Mouse (Mus musculus): ENCODE measurements around the gene Myh7.

Gene Myh7

DNA sequence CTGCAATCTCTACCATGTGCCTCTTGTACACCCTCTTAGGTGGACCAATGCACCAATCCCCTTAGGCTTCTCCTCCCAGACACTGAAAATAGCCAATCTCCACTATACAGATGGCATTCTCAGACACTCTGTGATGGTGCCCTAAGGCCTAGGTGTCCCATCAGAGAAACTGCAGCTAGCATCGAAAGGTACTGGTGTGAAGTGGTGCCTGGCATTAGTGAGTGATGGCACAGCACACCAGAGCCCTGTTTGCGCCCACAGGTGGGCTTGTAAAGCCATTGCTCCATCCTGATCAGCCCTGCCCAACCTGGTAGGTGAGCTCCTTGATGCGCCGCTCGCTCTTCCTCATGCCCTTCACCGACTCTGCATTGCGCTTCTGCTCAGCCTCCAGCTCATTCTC, 50.5 kb downstream of the Myh7 start:
- no peak for DNase-seq (ENCODE audit: low spot score in 2 of 2)

DNA sequence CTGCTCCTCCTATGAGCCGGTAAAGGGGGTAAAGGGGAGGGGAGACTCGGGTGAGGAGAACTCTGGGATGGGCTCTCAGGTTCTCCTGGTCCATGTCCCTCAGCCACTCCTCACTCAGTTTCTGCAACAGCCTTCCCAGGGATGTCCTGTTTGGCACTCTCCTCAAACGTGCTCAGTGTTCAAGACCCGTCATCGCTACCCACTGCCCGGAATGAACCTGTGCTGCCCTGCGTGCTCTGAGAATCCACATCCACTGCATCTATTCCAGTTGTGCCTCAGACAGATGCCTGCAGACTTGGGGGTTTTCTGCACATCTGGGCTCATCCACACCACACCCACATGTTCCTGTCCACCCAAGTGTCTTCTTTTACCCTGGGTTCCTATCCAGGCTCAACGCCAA, 51.9 kb downstream of the Myh7 start:
- no peak for DNase-seq (ENCODE audit: low spot score in 2 of 2)

DNA sequence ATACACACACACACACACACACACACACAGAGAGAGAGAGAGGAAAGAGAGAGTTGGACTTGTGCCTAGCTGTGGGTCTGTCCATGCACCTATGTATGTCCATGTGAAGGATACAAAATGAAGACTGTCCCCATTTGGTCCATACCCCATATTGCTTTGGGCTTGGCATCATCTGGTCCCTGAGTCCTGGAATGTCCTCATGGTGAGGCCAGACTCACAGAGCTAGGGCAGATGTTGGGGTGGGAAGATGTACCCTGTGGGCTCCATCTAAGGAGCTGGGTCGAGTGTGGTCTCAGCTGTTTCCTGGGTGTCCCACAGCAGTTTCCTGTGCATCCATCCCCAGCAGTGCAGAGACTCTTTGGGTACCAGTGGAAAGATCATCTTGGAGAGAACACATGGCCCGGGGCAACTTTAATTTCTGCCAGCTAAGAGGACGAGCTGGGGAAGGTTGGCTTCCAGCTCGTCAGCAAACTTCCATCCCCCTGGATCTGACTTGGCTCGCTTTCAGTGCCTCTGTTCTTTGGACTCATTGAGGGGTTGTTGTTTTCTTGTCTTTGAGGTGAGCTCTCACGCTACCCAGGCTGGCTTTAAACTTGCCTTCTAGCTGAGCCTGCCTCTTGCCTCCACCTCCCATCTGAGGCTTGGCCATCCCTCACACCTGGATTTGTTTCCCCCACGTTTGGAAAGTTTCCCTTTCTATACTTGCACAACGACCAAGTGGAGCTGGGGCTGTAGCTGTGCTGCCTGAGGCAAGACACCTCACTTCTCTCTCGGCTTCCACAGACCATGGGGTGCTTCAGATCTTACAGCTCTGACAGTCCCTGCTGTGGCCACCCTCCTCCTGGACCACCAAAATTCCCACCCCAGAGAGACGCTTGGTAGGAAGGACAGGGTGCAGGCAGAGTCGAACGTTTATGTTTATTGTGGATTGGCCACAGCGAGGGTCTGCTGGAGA, 53.1 kb downstream of the Myh7 start:
- no peak for DNase-seq (ENCODE audit: low spot score in 2 of 2)

DNA sequence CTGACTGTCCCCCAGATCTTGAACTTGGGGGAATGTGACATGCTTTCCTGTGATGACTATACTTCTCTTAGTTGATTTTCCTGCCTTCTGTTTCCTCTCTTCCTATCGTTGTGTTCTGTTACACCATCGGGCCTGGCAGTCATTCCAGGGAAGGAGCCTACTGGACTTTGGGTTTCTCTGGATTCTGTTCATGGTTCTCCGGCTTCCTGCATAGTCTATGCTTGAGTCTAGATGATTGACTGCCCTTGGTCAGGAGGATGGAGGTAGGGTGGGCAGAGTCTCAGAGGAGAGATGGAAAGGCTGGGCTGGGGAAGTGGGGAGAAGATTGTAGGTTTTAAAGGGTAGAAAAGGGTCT, 54.3 kb downstream of the Myh7 start:
- DNase-seq (ENCODE audit: low spot score in 2 of 2): no peak

DNA sequence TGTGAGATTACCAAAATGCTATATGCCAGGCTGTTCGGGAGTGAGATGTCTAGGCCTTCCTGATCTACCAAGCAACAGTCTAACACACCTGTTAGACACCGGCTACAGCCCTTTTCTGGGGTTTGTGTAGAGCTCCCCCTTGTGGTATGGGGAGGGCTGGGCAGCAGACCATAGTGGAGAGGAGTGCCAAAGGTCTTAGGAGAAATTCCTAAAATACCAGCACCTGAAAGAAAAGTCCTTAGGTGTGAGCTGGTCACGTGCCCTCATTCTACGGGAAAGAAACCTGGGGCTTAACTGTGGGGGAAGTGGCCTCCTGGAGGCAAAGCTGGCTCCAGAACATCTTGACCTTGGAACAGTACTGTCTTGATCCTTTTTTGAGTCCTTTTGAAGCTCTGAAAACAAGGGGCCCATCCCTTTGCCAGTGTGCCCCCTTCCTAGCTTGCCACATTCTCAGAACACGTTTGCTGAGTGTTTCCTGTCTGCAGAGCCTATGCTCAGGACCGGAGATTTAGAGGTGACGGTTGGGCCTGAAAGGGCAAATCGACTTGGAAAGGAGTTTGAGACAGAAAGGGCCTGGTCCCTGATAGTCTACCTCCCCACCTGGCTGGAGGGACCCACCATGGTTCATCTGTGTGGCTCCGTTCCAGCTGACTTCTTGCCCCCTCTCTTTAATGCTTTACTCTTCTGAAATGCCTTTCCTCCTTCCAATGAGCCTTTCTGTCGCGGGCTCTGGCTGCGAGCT, 54.8 kb downstream of the Myh7 start:
- peak; percentile 37 to 67 for DNase-seq (ENCODE audit: low spot score in 2 of 2)

DNA sequence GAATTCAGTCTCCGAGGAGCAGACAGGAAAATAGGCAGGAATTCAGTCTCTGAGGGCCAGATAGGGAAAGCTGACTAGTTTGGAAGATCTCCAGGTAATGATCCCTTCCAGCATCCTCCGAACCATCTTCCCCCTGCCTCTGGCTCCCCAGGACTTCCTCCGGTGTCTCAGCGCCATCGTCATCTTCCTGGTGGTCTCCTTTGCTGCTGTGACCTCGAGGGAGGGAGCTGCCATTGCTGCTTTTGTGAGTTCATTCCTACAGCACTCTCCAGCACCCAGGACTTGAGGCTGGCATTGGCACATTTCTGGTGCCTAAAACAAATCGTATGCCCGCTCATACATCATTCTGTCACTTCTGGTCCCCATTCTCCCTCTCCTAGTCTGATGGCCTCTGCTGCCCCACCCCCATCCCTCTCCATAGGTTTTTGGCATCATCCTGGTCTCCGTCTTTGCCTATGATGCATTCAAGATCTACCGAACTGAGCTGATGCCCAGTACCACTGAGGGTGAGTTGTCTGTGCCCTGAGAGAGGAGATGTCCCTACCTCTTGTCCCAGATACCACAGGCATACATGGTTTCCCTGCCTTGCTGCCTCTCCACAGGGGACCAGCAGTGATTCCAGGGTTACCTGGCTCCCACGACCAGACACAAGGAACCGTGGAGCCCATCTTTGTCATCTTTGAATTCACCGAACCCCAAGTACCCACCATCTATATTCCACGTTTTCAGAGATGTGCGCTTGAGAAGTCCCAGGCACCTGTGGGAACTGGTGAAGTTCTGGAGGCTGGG, 55.8 kb downstream of the Myh7 start:
- no peak for DNase-seq (ENCODE audit: low spot score in 2 of 2)

DNA sequence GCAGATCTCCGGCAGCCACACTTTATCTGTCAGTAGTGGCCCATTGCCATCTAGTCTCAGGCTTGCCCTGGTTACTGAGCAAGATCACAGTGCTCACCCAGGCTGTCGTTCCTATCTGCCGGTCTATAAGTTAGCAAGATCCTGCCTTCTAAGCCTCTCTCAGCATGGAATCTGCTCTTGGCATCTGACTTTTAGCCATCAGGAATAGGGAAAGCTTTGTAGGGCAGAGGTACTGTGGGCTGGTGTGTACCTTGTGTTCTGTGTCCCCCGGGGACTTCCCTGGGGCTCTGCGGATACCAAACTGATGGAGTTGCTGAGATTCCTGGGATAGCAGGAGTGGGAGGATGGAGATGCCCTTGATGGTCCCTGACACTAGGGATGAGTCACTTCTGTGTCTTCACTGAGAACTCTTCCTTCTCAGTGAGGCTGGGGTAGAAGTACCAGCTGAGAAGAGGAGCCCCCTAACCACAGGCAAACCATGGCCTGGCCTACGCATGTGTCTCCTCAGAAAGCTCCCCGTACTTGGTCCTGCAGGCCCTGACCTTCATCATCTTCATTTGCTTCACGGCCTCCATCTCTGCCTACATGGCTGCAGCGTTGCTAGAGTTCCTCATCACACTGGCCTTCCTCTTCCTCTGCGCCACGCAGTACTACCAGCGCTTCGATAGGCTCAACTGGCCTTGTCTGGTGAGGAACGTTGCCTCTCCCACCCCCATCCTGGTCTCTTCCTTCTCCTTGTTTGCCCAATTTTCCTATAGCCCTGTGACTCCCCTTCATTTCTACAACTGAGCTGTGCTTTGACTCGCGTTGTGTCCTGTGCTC, 56.9 kb downstream of the Myh7 start:
- no peak for DNase-seq (ENCODE audit: low spot score in 2 of 2)

DNA sequence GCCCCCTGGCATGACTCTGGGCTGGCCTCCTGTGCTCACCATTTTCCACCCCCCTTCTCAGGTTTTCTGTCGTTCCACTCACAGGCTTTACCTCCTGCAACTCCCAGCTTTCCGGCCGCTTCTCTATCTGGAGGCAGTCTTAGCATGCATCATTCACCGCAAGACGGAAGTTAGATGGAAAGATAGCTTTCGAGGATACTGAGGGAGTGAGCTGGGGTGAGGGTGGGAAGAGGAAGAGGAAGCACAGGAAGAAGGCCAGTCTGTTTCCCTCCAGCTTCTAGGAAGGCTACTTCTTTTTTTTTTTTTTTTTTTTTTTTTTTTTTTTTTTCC, 57.6 kb downstream of the Myh7 start:
- DNase-seq (ENCODE audit: low spot score in 2 of 2): no peak

DNA sequence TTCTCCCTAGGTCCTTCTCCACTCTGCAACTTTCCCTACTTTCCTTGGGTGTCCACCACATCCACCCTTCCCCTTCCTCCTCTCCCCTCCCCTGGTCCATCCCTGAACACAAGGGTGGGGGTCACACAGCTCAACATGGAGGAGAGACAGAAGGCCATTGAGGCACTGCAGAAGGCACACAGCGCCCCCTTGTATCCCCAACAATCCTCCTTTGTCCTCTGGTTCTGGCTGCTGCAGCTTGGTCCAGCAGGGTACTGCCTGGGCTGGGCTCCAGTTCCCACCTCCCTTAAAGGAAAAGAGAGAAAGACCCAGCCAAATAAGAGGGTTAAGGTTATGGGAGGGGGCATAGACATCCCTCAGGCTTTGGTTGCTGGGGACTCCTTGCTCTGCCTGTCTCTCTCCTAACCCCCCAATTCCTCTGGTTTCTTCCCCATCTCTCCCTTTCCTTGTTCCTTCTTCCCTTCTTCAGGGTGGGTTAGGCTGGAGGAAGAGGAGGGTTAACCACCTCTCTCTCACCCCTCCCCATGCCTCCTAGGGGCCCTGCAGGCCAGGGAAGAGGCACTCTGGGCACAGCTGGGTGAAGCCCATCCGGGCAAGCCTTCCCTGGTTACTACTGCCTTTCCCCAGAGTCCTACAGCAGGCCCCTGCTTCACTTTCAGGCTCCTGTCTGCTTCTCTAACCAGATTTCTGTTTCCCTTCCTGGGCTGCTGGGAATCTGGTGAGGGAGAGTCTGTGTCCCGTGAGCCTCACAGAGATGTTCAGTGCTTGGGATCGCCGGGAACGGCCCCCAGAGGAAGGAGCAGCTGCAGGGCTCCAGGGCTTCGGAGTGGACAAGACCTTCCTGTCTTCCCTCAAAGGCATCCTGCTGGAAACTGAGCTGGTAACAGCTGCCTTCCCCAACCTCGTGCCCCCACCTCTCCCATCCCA, 58.3 kb downstream of the Myh7 start, which contains the start of gene Cmtm5:
Gene Cmtm5 (plus strand): TSS at position 358 of the 927 bp plus-strand sequence.
- DNase-seq (ENCODE audit: low spot score in 2 of 2): no peak

DNA sequence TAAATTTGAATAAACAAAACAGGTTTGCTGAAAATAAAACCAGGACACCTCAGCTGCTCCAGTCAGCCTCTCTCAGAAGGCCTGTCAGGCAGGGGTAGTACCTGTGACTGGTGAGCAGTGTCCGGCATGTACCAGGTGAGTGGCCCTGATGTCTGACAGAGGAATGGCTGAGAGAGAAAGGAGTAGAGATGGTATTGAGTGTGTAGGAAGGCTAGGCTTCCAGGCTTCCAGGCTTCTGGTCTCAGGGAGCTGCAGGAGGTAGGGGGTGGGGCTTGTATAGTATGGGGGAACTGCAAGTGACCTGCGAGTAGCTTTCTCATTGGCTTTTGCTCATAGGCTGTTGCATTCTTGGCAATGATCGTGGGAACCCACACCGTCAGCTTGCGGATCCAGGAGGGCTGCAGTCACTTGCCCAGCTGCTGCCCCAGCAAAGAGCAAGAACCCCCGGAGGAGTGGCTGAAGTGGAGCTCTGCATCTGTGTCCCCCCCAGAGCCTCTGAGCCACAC, 61.7 kb downstream of the Myh7 start, which contains the start of gene Il25:
Gene Il25 (plus strand): TSS at position 51 of the 506 bp plus-strand sequence.
- DNase-seq (ENCODE audit: low spot score in 2 of 2): no peak

DNA sequence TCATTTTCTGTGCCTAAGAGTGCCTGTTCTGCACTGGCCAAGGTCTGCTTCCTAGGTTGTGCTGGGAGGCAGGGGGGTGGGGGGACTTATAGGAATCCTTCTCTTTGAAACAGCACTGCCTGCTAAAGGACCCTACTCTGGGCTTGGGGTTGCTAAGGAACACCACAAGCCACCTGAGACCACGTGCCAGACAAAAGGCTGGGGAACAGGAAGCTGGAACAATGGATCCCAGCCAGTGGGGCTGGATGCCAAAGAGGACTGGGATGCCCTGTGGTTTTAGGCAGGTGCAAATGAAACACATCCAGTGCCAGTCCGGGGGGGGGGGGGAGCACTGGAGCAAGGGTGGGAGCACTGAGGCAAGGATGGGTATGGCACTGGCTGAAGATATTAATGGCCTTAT, 64.0 kb downstream of the Myh7 start:
- DNase-seq (ENCODE audit: low spot score in 2 of 2): no peak

DNA sequence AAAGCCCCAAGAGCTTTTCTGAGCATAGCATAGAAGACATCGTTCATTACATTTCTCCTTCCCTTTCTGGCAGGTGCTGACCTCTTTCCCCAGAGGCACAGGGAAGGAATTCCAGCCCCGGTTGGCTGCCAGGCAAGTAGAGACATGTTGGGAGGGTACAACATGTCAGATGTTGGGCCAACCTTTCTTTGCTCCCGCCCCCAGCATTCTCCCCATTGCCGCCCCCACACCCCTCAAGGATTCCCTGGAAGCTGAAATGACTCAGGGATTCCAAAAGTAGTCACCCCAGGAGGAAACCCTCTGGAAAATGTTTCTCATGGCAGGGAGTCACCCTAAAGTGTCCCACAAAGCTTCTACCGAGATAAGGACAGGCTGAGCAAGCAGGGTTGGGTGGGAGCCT, 64.6 kb downstream of the Myh7 start:
- no peak for DNase-seq (ENCODE audit: low spot score in 2 of 2)

DNA sequence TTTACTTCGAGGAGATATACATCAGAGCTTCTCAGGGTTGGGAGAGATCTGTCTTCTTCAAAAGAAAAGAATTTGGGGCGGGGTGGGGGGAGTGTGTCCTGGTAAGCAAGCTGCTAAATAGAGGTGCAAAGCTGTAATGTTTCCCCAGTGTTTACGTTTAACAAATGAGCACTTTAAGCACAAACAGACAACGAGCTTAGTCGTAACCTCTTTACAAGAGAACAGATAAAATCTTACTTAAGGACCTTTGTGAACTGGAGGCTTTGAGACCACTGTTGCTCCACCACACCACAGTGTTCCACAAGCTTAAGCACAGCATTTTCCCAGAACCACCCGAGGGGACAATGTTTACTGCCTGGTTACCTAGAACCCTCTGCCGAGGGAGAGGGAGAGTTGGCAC, 67.1 kb downstream of the Myh7 start:
- no peak for DNase-seq (ENCODE audit: low spot score in 2 of 2)

DNA sequence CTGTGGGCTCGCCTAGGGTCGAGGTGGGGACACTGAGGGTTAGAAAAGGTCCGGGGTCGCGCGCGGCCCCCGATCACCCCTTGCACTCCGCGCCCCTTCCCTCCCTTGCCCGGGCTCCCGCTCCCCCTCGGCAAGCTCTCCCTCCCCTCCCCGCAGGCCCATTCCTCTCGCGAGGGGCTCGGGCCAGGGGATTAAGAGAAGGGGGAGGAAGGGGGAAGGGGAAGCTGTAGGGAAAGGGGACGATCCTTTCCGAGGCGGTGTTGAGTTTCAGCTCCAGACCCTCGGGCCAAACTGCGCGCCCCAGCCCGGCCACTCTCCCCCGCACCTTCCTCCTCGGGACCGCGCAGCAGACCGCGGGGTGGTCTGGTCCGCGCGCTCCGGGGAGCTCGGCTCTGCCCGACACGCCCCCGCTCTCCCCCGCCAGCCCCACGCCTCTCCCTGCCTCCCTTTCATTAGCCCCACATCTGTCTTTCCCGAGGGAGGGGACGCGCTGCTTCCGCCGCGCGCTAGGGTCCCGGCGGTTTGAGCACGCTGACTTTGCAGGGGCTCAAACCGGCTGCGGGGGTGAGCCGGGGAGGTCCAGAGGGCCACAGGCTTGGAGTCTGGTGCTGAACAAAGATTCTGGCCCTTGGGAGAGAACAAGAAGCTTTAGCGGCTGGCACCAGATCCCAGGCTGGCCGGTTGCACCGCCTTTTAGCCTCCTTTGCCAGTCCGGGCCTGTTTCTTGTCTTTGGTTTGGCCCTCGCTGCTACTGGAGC, 67.8 kb downstream of the Myh7 start:
- DNase-seq (ENCODE audit: low spot score in 2 of 2): peak; percentile 75 to 81

DNA sequence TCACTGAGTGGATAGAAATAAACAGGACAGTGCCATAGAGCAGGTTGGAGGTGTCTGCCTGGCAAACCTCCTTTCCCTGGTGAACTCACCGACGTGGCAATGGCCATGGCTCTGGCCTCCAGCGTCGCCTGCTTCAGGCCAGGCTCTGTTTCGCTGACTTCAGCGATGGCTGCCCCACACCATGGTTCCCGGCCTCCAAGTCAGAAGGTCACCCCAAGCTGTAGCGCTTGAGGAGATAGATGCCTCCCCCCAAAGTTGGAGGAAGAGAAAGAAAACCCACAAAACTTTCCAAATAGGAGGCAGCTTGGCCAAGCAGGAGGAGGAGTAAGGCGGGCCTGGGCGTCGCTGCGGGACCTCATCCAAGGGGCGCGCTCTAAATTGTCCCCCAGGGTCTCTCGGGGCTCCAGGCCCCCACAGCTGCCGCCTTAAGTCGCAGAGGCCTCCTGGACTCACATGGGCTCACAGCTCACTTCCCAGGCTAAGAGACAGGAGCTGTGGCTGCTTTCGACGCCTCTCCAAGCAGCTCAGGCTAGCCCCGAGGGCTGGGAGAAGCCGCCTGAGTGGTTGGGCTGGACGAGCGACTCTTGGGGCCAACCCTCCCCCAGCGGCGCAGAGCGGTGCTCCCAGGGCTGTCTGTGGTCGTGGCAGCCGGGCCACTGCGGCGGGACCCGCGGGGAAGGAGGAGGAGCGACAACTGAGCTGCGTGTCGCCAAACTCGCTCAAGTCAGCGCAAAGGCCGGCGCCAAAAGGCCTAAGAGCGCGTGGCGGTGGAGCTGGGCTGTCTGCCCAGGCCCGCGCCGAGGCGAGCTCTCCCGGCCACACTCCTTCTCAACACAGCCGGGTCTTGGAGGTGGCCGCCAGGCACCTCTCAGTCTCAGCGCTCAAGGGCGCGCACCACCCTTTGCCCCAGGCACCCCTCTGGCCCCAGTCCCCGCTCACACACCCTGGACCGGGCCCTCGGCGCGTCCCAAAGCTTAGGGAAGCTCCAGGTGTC, 68.8 kb downstream of the Myh7 start, which contains the start of gene Efs:
Gene Efs (minus strand): TSS at position 778 of the 994 bp plus-strand sequence.
- peak; percentile 73 to 82 for DNase-seq (ENCODE audit: low spot score in 2 of 2)

DNA sequence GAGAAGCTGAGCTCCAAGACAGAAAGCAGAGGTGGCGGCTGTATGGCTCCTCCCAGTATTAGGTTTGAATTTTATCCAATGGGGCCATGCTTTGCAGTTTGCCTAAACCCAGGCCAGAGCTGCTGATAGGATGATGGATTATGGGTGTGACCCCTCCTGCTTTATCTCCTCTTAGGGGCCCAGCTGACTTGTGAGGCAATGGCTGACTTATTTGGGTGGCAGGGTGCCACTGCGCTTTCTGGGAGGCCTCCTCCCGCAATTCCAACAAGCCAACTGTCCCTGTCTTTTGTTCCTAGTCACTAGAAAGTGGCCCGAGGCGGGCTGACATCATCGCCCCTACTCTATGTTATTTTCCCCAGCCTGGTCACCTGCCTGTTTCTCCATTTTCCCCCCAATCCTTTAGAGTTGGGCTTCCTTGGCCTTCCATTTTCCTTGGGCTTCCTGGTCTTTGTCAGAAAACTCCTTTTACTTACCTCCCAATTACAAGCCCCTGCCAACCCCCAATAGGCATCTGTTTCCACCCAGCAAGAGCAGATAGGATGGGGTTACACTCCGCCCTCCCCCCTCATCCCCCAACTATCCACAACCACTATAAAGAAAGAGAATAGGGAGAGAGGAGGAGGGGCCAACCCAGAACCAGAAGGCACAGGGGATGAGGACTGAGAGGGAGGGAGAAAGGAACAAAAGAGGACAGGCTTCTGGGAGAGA, 69.6 kb downstream of the Myh7 start:
- peak in 1 of 2 experiments; percentile 84 for DNase-seq (ENCODE audit: low spot score in 2 of 2)
